Mouse (Mus musculus) ovary, adult 18-20 months (tissue): ENCODE measurements around the gene Ankrd44.

ENCODE experiments used
- DNase-seq: peaks from one replicate; pipeline ENCODE4 v3.0.0; 2022; ENCODE audit warnings: low spot score, mixed read lengths

Gene Ankrd44

GRCm38 (mm10) chr1:54922707-54923106 lies 3.5 kb downstream of the Ankrd44 start:
- DNase-seq, result no peak

GRCm38 (mm10) chr1:54922025-54922574 lies 4.1 kb downstream of the Ankrd44 start:
- no peak for DNase-seq

- no peak for DNase-seq
These were observed 6.1 kb downstream of the Ankrd44 start for GRCm38 (mm10) chr1:54920132-54920531.

GRCm38 (mm10) chr1:54916456-54916855 lies 9.7 kb downstream of the Ankrd44 start:
- DNase-seq, result no peak

- DNase-seq, result no peak
These were observed 11.8 kb downstream of the Ankrd44 start for GRCm38 (mm10) chr1:54914387-54914786.

- DNase-seq, result no peak
These were observed 12.8 kb downstream of the Ankrd44 start for GRCm38 (mm10) chr1:54913379-54913873.

GRCm38 (mm10) chr1:54913063-54913335 lies 13.2 kb downstream of the Ankrd44 start:
- no peak for DNase-seq

GRCm38 (mm10) chr1:54912290-54913062 lies 13.7 kb downstream of the Ankrd44 start:
- DNase-seq, result no peak

GRCm38 (mm10) chr1:54911256-54911610 lies 15.0 kb downstream of the Ankrd44 start:
- no peak for DNase-seq

- DNase-seq, result no peak
These were observed 15.5 kb downstream of the Ankrd44 start for GRCm38 (mm10) chr1:54910489-54911255.

- DNase-seq, result no peak
These were observed 17.4 kb downstream of the Ankrd44 start for GRCm38 (mm10) chr1:54908786-54909185.

- no peak for DNase-seq
These were observed 19.0 kb downstream of the Ankrd44 start for GRCm38 (mm10) chr1:54907066-54907639.

- no peak for DNase-seq
These were observed 19.9 kb downstream of the Ankrd44 start for GRCm38 (mm10) chr1:54906322-54906721.

GRCm38 (mm10) chr1:54905632-54906031 lies 20.6 kb downstream of the Ankrd44 start:
- no peak for DNase-seq

- no peak for DNase-seq
These were observed 22.0 kb downstream of the Ankrd44 start for GRCm38 (mm10) chr1:54904165-54904564.

GRCm38 (mm10) chr1:54902689-54903246 lies 23.4 kb downstream of the Ankrd44 start:
- DNase-seq, result no peak

- DNase-seq, result no peak
These were observed 25.1 kb downstream of the Ankrd44 start for GRCm38 (mm10) chr1:54901084-54901483.

GRCm38 (mm10) chr1:54899247-54899646 lies 26.9 kb downstream of the Ankrd44 start:
- no peak for DNase-seq

- DNase-seq, result no peak
These were observed 27.5 kb downstream of the Ankrd44 start for GRCm38 (mm10) chr1:54898656-54899084.

GRCm38 (mm10) chr1:54897726-54898125 lies 28.5 kb downstream of the Ankrd44 start:
- no peak for DNase-seq

- no peak for DNase-seq
These were observed 29.8 kb downstream of the Ankrd44 start for GRCm38 (mm10) chr1:54896109-54897085.
